Comparison of ENCODE assay signal across 8 mouse cellular contexts in the genomic region with DNA sequence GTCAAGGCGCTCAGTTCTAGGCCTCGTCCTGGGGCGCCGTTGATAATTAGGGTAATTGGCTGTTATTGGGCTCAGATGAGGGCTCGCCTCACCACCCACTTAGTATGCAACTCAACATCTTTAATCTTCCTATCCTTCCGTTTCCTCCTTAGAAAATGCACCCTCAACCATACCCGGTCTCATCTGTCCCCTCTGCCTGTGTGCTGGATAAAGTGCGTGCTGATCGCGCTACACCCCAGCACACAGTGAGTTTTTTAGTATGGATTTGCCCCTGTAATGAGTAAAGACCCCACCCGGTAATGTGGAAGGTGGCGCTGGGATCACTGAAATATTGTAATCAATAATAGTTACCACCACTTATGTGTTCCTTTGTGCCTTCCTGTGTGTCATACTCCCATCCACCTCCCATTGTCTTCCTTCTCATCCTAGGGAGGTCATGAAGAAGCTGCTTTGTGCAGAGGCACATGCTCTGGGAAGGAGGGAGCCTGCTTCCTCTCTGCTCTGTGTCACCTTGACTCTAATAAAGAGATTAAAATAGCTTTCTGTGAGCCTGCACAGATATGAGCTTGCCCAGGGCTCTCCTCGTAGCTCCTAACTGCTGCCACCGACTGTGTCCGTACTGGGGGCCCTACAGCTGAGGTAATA. TPM values are rescaled to one million over a fixed set of nuclear protein-coding genes. Genes with fewer than 3 reads are reported as not detected.
DNase-seq lines count a peak whose midpoint lies in the region; ATAC-seq and TF ChIP-seq lines count a peak whose summit lies in the region.

No protein-coding gene starts in this region.

- no peaks in the 10 kb centered on the region for H3K36me3 ChIP-seq in kidney, postnatal 0 days (ENCODE audit: insufficient read depth, low read length)
- H3K36me3 ChIP-seq in heart, postnatal 0 days (replicated peaks; ENCODE audit: control insufficient read depth, insufficient read depth, low read length) = no peaks in the 10 kb centered on the region
- H3K36me3 ChIP-seq in megakaryocyte, embryonic 14.5 days (replicated peaks; ENCODE audit: low read length) = peaks cover 48% of the 10 kb centered on the region

- H3K9ac ChIP-seq in kidney, postnatal 0 days (ENCODE audit: low read depth, low read length) = peak overlapping the region; percentile 60
- peak overlapping the region; percentile 61 for H3K9ac ChIP-seq in heart, postnatal 0 days (replicated peaks; ENCODE audit: low read depth, low read length)

- H3K9me3 ChIP-seq in kidney, postnatal 0 days (replicated peaks; ENCODE audit: low read length) = no peaks in the 10 kb centered on the region
- no peaks in the 10 kb centered on the region for H3K9me3 ChIP-seq in heart, postnatal 0 days (replicated peaks; ENCODE audit: control insufficient read depth, low read length)
- H3K9me3 ChIP-seq in megakaryocyte, embryonic 14.5 days = no peaks in the 10 kb centered on the region

- no peak for DNase-seq in kidney, postnatal 0 days (ENCODE audit: low spot score)
- no peak for DNase-seq in kidney, adult 18-20 months
- DNase-seq in brain, adult 2 months (ENCODE audit: low read depth, low spot score) = peak; percentile 22
- peak; percentile 32 for DNase-seq in heart, postnatal 0 days (ENCODE audit: low spot score)
- no peak for DNase-seq in natural killer cell, adult 2 months (ENCODE audit: low spot score in 2 of 2)
- DNase-seq in right cerebral cortex, postnatal 25 days = no peak
- no peak for DNase-seq in Muller cell, postnatal 12 days (ENCODE audit: inconsistent ontology term)

- H3K27me3 ChIP-seq in kidney, postnatal 0 days (ENCODE audit: insufficient read depth, low read length) = no peaks in the 10 kb centered on the region
- no peaks in the 10 kb centered on the region for H3K27me3 ChIP-seq in heart, postnatal 0 days (ENCODE audit: control insufficient read depth, insufficient read depth, low read length)
- H3K27me3 ChIP-seq in megakaryocyte, embryonic 14.5 days (replicated peaks) = no peaks in the 10 kb centered on the region

- peak overlapping the region; percentile 94 for H3K4me2 ChIP-seq in kidney, postnatal 0 days (ENCODE audit: low read length)
- peak overlapping the region; percentile 76 for H3K4me2 ChIP-seq in heart, postnatal 0 days (ENCODE audit: low read depth, low read length)

- peak overlapping the region; percentile 57 for H3K4me3 ChIP-seq in kidney, postnatal 0 days (replicated peaks; ENCODE audit: low read depth, low read length)
- peak overlapping the region; percentile 62 for H3K4me3 ChIP-seq in heart, postnatal 0 days (ENCODE audit: low read depth, low read length)
- peak overlapping the region; percentile 98 for H3K4me3 ChIP-seq in megakaryocyte, embryonic 14.5 days (replicated peaks)

- ATAC-seq in kidney, postnatal 0 days (replicated peaks; ENCODE audit: low FRiP score, low read depth) = 0 out of 2 replicates have a peak, but pooled peaks have one; percentile 0
- peak; percentile 25; the same call in 1 of the 2 replicates for ATAC-seq in heart, postnatal 0 days (ENCODE audit: insufficient read depth, low read depth)

- H3K4me1 ChIP-seq in kidney, postnatal 0 days (replicated peaks; ENCODE audit: insufficient read depth, low read length) = peaks cover 15% of the 10 kb centered on the region; the same call in 1 of the 2 replicates
- H3K4me1 ChIP-seq in heart, postnatal 0 days (ENCODE audit: control insufficient read depth, insufficient read depth) = peaks cover 17% of the 10 kb centered on the region; the same call in 1 of the 2 replicates
- H3K4me1 ChIP-seq in megakaryocyte, embryonic 14.5 days = peaks cover 60% of the 10 kb centered on the region

- TF ChIP-seq CTCF in kidney, postnatal 0 days (IDR thresholded peaks at IDR 0.05; ENCODE audit: low read depth) = no peak
- no peak for TF ChIP-seq CTCF in heart, postnatal 0 days (IDR thresholded peaks at IDR 0.05; ENCODE audit: low read depth)

- H3K27ac ChIP-seq in kidney, postnatal 0 days = peak overlapping the region; percentile 84; the same call in 1 of the 2 replicates
- H3K27ac ChIP-seq in heart, postnatal 0 days (ENCODE audit: low read depth) = peak overlapping the region; percentile 76

- 5% methylated on average over 15 of the region's 15 CpGs for WGBS in kidney, postnatal 0 days
- 3% methylated on average over 15 of the region's 15 CpGs for WGBS in heart, postnatal 0 days

- TF ChIP-seq EP300 in heart, postnatal 0 days (IDR thresholded peaks at IDR 0.05; ENCODE audit: low read depth) = no peak

RNA-seq across cellular contexts. Expression of gene Trappc6a, which starts 0.9 kb away (rescaled TPM):
- 88.5 and 91.7 TPM in 2 replicates for polyA plus RNA-seq in kidney, postnatal 0 days (2015; fragmentation: Nextera tagmentation; extraction: Ambion mirVana)
- total RNA-seq in heart, postnatal 0 days (2014; rRNA removed; ENCODE audit: low replicate concordance) = 65.1 and 84.9 TPM in 2 replicates
- 79.5 and 83.3 TPM in 2 replicates for polyA plus RNA-seq in heart, postnatal 0 days (2015; fragmentation: Nextera tagmentation; extraction: Ambion mirVana)
- 608 and 613 TPM in 2 replicates for polyA plus RNA-seq in megakaryocyte, embryonic 14.5 days (2012; ENCODE audit: insufficient read depth, low replicate concordance)

RNA-seq across cellular contexts. Expression of gene Bloc1s3, which starts 0.9 kb away (rescaled TPM):
- polyA plus RNA-seq in kidney, postnatal 0 days (2015; fragmentation: Nextera tagmentation; extraction: Ambion mirVana) = 2.7 and 3.0 TPM in 2 replicates
- total RNA-seq in heart, postnatal 0 days (2014; rRNA removed; ENCODE audit: low replicate concordance) = 9.3 and 11.9 TPM in 2 replicates
- polyA plus RNA-seq in heart, postnatal 0 days (2015; fragmentation: Nextera tagmentation; extraction: Ambion mirVana) = 1.2 TPM in 2 replicates
- 5.5 and 6.5 TPM in 2 replicates for polyA plus RNA-seq in megakaryocyte, embryonic 14.5 days (2012; ENCODE audit: insufficient read depth, low replicate concordance)

RNA-seq across cellular contexts. Expression of gene Nkpd1, which starts 8.6 kb away (rescaled TPM):
- polyA plus RNA-seq in kidney, postnatal 0 days (2015; fragmentation: Nextera tagmentation; extraction: Ambion mirVana) = not detected in 2 replicates
- not detected in 2 replicates for total RNA-seq in heart, postnatal 0 days (2014; rRNA removed; ENCODE audit: low replicate concordance)
- polyA plus RNA-seq in heart, postnatal 0 days (2015; fragmentation: Nextera tagmentation; extraction: Ambion mirVana) = not detected in 2 replicates
- 1.3 and 2.9 TPM in 2 replicates for polyA plus RNA-seq in megakaryocyte, embryonic 14.5 days (2012; ENCODE audit: insufficient read depth, low replicate concordance)

RNA-seq across cellular contexts. Expression of gene Exoc3l2, which starts 45.9 kb away (rescaled TPM):
- polyA plus RNA-seq in kidney, postnatal 0 days (2015; fragmentation: Nextera tagmentation; extraction: Ambion mirVana) = 6.7 and 8.0 TPM in 2 replicates
- 1.9 and 3.5 TPM in 2 replicates for total RNA-seq in heart, postnatal 0 days (2014; rRNA removed; ENCODE audit: low replicate concordance)
- 0.49 and 0.62 TPM in 2 replicates for polyA plus RNA-seq in heart, postnatal 0 days (2015; fragmentation: Nextera tagmentation; extraction: Ambion mirVana)
- 40.8 and 53.6 TPM in 2 replicates for polyA plus RNA-seq in megakaryocyte, embryonic 14.5 days (2012; ENCODE audit: insufficient read depth, low replicate concordance)

RNA-seq across cellular contexts. Expression of gene Mark4, which starts 50.4 kb away (rescaled TPM):
- polyA plus RNA-seq in kidney, postnatal 0 days (2015; fragmentation: Nextera tagmentation; extraction: Ambion mirVana) = 6.6 and 7.9 TPM in 2 replicates
- 16.0 and 26.4 TPM in 2 replicates for total RNA-seq in heart, postnatal 0 days (2014; rRNA removed; ENCODE audit: low replicate concordance)
- 5.5 and 5.6 TPM in 2 replicates for polyA plus RNA-seq in heart, postnatal 0 days (2015; fragmentation: Nextera tagmentation; extraction: Ambion mirVana)
- 102 and 169 TPM in 2 replicates for polyA plus RNA-seq in megakaryocyte, embryonic 14.5 days (2012; ENCODE audit: insufficient read depth, low replicate concordance)

Comparison
In these comparisons a context has a peak if more than half of its experiments do, and no peak if none do; other contexts are left out.
1. DNase-seq: peak in brain, adult 2 months (single experiment) and heart, postnatal 0 days (single experiment); none in kidney, postnatal 0 days (single experiment), kidney, adult 18-20 months (single experiment), natural killer cell, adult 2 months (0 of 2), right cerebral cortex, postnatal 25 days (single experiment) and Muller cell, postnatal 12 days (single experiment).
2. Peak in every context shown above with its lines, with median percentiles within 50 percentile points of each other: H3K4me3 ChIP-seq.